In the genomic region with DNA sequence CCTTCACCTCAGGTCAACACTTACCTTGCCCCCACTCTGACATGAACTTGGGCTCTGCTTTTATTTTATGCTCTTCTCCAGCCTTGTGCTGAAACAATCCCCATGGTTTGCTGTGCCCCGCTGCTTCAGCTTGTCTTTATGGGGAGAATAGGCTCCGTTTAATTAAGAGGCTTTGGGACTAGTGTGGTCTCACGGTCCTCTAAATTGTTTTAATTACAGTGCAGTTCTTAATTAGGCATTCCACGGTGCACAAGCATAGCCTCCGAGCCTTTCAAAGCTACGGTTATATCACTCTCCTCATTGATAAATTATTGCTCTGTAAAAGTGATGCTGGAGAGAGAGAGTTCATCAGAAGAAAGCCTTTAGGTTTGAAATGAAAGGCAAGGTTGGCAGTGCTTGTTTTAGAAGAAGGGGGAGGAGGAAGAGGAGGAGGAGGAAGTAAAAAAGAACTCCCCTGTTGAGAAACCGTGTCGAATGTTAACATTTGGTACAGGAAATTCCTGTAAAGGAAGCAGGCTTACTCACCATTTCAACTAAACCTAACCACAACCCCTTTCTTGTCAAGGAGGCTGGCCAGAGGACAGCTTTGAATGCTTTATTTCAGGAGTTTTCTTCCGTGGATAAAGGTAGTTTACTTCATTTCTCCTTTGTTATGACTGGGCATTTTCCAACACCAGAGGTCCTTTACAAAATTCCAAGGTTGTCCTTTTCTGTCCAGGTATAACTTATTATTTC, we compare ENCODE assay signal across 12 mouse cellular contexts. TPM values are rescaled to one million over a fixed set of nuclear protein-coding genes. Genes with fewer than 3 reads are reported as not detected.
DNase-seq lines count a peak whose midpoint lies in the region; ATAC-seq and TF ChIP-seq lines count a peak whose summit lies in the region.
"Had no signal": no experiment of that assay in that cellular context is flagged by ENCODE, and none has a peak within 500 bp of the region (broad histone marks: within the 10 kb centered on the region; RNA-seq: fewer than 3 reads in every experiment).

A gene (plus strand): TSS at position 512 of the 735 bp plus-strand sequence.

- TF ChIP-seq CTCF in CH12.LX (conservative IDR thresholded peaks at IDR 0.05 in 1 of 2, IDR thresholded peaks at IDR 0.05 in 1 of 2; ENCODE audit: low read depth in 2 of 2, low read length in 2 of 2): no peak
- no peak for TF ChIP-seq CTCF in heart, adult 2 months (IDR thresholded peaks at IDR 0.05)

- WGBS in embryonic facial prominence, embryonic 14.5 days: 26% methylated on average over 9 of the region's 9 CpGs
- 51% methylated on average over 9 of the region's 9 CpGs for WGBS in heart, adult 2 months

- H3K4me3 ChIP-seq in CH12.LX (replicated peaks in 1 of 3; ENCODE audit: low read depth in 2 of 3, low read length in 2 of 3, poor library complexity in 1 of 3): peak within 1 kb of the TSS in 1 of 3 experiments; percentile 11
- H3K4me3 ChIP-seq in embryonic facial prominence, embryonic 14.5 days (ENCODE audit: low read depth, low read length): no peak within 1 kb of the TSS
- H3K4me3 ChIP-seq in heart, adult 2 months: no peak within 1 kb of the TSS
- H3K4me3 ChIP-seq: left cerebral cortex, adult 2 months had no signal

- no peak for TF ChIP-seq POLR2A in CH12.LX (IDR thresholded peaks at IDR 0.05; ENCODE audit: low read depth, low read length)
- no peak for TF ChIP-seq POLR2A in heart, adult 2 months (IDR thresholded peaks at IDR 0.05; ENCODE audit: insufficient read depth, low read depth, low read length)

- peak within 1 kb of the TSS; percentile 13; the same call in 1 of the 2 replicates for H3K4me2 ChIP-seq in CH12.LX (ENCODE audit: insufficient read depth, low read depth, poor library complexity, severe bottlenecking)
- H3K4me2 ChIP-seq in embryonic facial prominence, embryonic 14.5 days (ENCODE audit: low read depth, low read length): 0 out of 2 replicates have a peak within 1 kb of the TSS, but pooled peaks have one; percentile 8

- in situ Hi-C loops in CH12.LX (cut with MboI; ENCODE audit: low pct_ligation_motif_present, low pct_unique_long_range_greater_than_20kb, low sequenced_read_pairs): no loop called here

- ATAC-seq in embryonic facial prominence, embryonic 14.5 days (ENCODE audit: low read depth): no peak
- peak; percentile 92 for ATAC-seq in megakaryocyte progenitor cell, adult 5-6 weeks (replicated peaks; ENCODE audit: poor library complexity)

- peak; percentile 43 for DNase-seq in lung, postnatal 25 days (ENCODE audit: low spot score)
- DNase-seq in lung, postnatal 4 days: no peak
- DNase-seq in CH12.LX (ENCODE audit: extremely low read depth): peak; percentile 51
- peak; percentile 17 for DNase-seq in embryonic facial prominence, embryonic 14.5 days (ENCODE audit: low spot score)
- no peak for DNase-seq in adrenal gland, postnatal 10 days
- no peak for DNase-seq in heart, adult 2 months
- DNase-seq: cerebellum, adult 9-10 months; heart, postnatal 4 days had no signal

- intact Hi-C loops in heart, adult 2 months (cut with DNase I): no loop called here

- H3K36me3 ChIP-seq in CH12.LX (replicated peaks in 1 of 2; ENCODE audit: control insufficient read depth in 1 of 2, insufficient read depth in 1 of 2, low read length in 1 of 2): peaks cover 0 to 5% of the 10 kb centered on the region in 2 experiments
- no peaks in the 10 kb centered on the region for H3K36me3 ChIP-seq in embryonic facial prominence, embryonic 14.5 days (ENCODE audit: control insufficient read depth, insufficient read depth, low read length)
- no peaks in the 10 kb centered on the region for H3K36me3 ChIP-seq in heart, adult 2 months (ENCODE audit: control insufficient read depth, insufficient read depth, low read length)

- no peak for TF ChIP-seq RAD21 in CH12.LX (IDR thresholded peaks at IDR 0.05; ENCODE audit: low read depth, low read length)

- TF ChIP-seq EP300 in CH12.LX (IDR thresholded peaks at IDR 0.05; ENCODE audit: low read length): peak; percentile 22; the same call in 1 of the 2 replicates
- no peak for TF ChIP-seq EP300 in heart, adult 2 months (IDR thresholded peaks at IDR 0.05; ENCODE audit: insufficient read depth, low read depth, low read length)

- no peaks in the 10 kb centered on the region for H3K79me2 ChIP-seq in CH12.LX (replicated peaks; ENCODE audit: control insufficient read depth, extremely low read depth, insufficient read depth, poor library complexity, severe bottlenecking)
- H3K79me2 ChIP-seq in heart, adult 2 months (replicated peaks; ENCODE audit: control insufficient read depth, insufficient read depth, low read length): no peaks in the 10 kb centered on the region

- H3K27ac ChIP-seq in CH12.LX (ENCODE audit: insufficient read depth, low read depth): no peak within 1 kb of the TSS
- H3K27ac ChIP-seq in embryonic facial prominence, embryonic 14.5 days (replicated peaks; ENCODE audit: low read depth, low read length): no peak within 1 kb of the TSS
- no peak within 1 kb of the TSS for H3K27ac ChIP-seq in heart, adult 2 months
- H3K27ac ChIP-seq: left cerebral cortex, adult 2 months had no signal

- dilution Hi-C loops in CH12.LX (cut with MboI; ENCODE audit: extremely low pct_ligation_motif_present, extremely low pct_unique_long_range_greater_than_20kb, low sequenced_read_pairs): no loop called here

- no peaks in the 10 kb centered on the region for H3K27me3 ChIP-seq in CH12.LX (replicated peaks)
- H3K27me3 ChIP-seq in embryonic facial prominence, embryonic 14.5 days (replicated peaks; ENCODE audit: control insufficient read depth, insufficient read depth, low read length): no peaks in the 10 kb centered on the region
- no peaks in the 10 kb centered on the region for H3K27me3 ChIP-seq in heart, adult 2 months (ENCODE audit: control insufficient read depth, insufficient read depth, low read length)

- peaks cover 5% of the 10 kb centered on the region for H3K9me3 ChIP-seq in CH12.LX (replicated peaks; ENCODE audit: low read length)
- H3K9me3 ChIP-seq in embryonic facial prominence, embryonic 14.5 days (ENCODE audit: control insufficient read depth, low read length): no peaks in the 10 kb centered on the region

- no peak within 1 kb of the TSS for H3K9ac ChIP-seq in CH12.LX (ENCODE audit: insufficient read depth, low read depth)
- H3K9ac ChIP-seq in embryonic facial prominence, embryonic 14.5 days (ENCODE audit: low read depth, low read length): no peak within 1 kb of the TSS
- H3K9ac ChIP-seq in heart, adult 2 months (ENCODE audit: low read depth, low read length): no peak within 1 kb of the TSS

- H3K4me1 ChIP-seq in CH12.LX (ENCODE audit: control insufficient read depth in 1 of 2, insufficient read depth in 2 of 2): peaks cover 0 to 27% of the 10 kb centered on the region in 2 experiments; a peak in 2 of 4 replicates
- H3K4me1 ChIP-seq in embryonic facial prominence, embryonic 14.5 days (ENCODE audit: control insufficient read depth, insufficient read depth, low read length): no peaks in the 10 kb centered on the region
- H3K4me1 ChIP-seq in heart, adult 2 months (ENCODE audit: control insufficient read depth, insufficient read depth, low read length): no peaks in the 10 kb centered on the region

TF ChIP-seq in CH12.LX, 34 proteins besides CTCF, POLR2A, EP300 and RAD21:
- TF ChIP-seq BHLHE40 (IDR thresholded peaks at IDR 0.05; ENCODE audit: low read depth, low read length) (0 out of 2 replicates have a peak, but pooled peaks have one; percentile 8), POLR2AphosphoS2 (IDR thresholded peaks at IDR 0.05; ENCODE audit: low read depth, low read length) (no peak), IRF4 (IDR thresholded peaks at IDR 0.05; ENCODE audit: low read depth, low read length) (no peak), JUN (IDR thresholded peaks at IDR 0.05; ENCODE audit: insufficient read depth, low read depth, low read length) (no peak), USF2 (conservative IDR thresholded peaks at IDR 0.05; ENCODE audit: low read depth, low read length) (no peak)

RNA-seq across cellular contexts. Expression of the gene that starts here (rescaled TPM):
- total RNA-seq in CH12.LX (2012; rRNA removed) (0.84 and 1.1 TPM in 2 replicates), CH12.LX (2014; rRNA removed) (2.2 and 2.5 TPM in 2 replicates)
- 3.0 and 5.9 TPM in 2 replicates for polyA plus RNA-seq in CH12.LX (2012; ENCODE audit: insufficient read length, low read depth)
- polyA plus RNA-seq in embryonic facial prominence, embryonic 14.5 days (2014; fragmentation: Nextera tagmentation; extraction: Ambion mirVana): 0.25 and 0.28 TPM in 2 replicates
- 11.2 and 11.4 TPM in 2 replicates for total RNA-seq in megakaryocyte progenitor cell, adult 5-6 weeks (2015)
- 9.6 and 10.7 TPM in 2 replicates for total RNA-seq in megakaryocyte progenitor cell, adult 5-6 weeks (2017)
- under 1 TPM; 0.57 to 0.94 TPM for total RNA-seq in adrenal gland, postnatal 10 days (2021)
- total RNA-seq in heart, adult 2 months (2021): under 1 TPM in 1 of 2 experiments, not detected in 1; 0.16 TPM
- polyA plus RNA-seq in heart, adult 2 months (2012; rRNA removed): 0.29 and 0.41 TPM in 2 replicates
- total RNA-seq: gastrocnemius, adult 18-20 months had no signal
- polyA plus RNA-seq: testis, adult 2 months had no signal

Comparison
In these comparisons a context has a peak if more than half of its experiments do, and no peak if none do; other contexts are left out.
1. DNase-seq: peak in lung, postnatal 25 days (single experiment) and CH12.LX (single experiment); none in lung, postnatal 4 days (0 of 2), adrenal gland, postnatal 10 days (single experiment) and heart, adult 2 months (0 of 2).
2. Peak in DNase-seq and H3K4me2 ChIP-seq in embryonic facial prominence, embryonic 14.5 days; RNA of the gene not detected or under 1 TPM.